Mouse (Mus musculus) kidney, embryonic 15.5 days (tissue): ENCODE measurements around the gene Rbfox1. TPM values are rescaled to one million over a fixed set of nuclear protein-coding genes. Genes with fewer than 3 reads are reported as not detected.

Source experiments
- ATAC-seq: fragments of 200-750 bp; cut with Nextera tagmentation; replicated peaks from 2 replicates; pipeline ENCODE4 v1.8.0; 2017; ENCODE audit warnings: moderate TSS enrichment; ENCODE audit not compliant: low FRiP score
- H3K27ac ChIP-seq: fragments of 300-500 bp; sonication (generic); 2 replicates; pipeline ENCODE4 v1.5.1; 2015; ENCODE audit warnings: mild to moderate bottlenecking, inconsistent platforms
- H3K27me3 ChIP-seq: fragments of 300-500 bp; sonication (generic); 2 replicates; pipeline ENCODE4 v1.6.1; 2015; ENCODE audit warnings: inconsistent platforms
- H3K36me3 ChIP-seq: fragments of 300-500 bp; sonication (generic); 2 replicates; pipeline ENCODE4 v1.6.1; 2015; ENCODE audit warnings: inconsistent platforms
- H3K4me1 ChIP-seq: fragments of 300-500 bp; sonication (generic); 2 replicates; pipeline ENCODE4 v1.6.1; 2015; ENCODE audit warnings: inconsistent platforms
- H3K4me2 ChIP-seq: fragments of 300-500 bp; sonication (generic); 2 replicates; pipeline ENCODE4 v1.6.1; 2015; ENCODE audit warnings: moderate library complexity, mild to moderate bottlenecking, inconsistent platforms
- H3K4me3 ChIP-seq: fragments of 300-500 bp; sonication (generic); replicated peaks from 2 replicates; pipeline ENCODE4 v1.5.1; 2015; ENCODE audit warnings: mild to moderate bottlenecking, inconsistent platforms
- H3K9ac ChIP-seq: fragments of 300-500 bp; sonication (generic); 2 replicates; pipeline ENCODE4 v1.6.1; 2015; ENCODE audit warnings: mild to moderate bottlenecking, inconsistent platforms
- H3K9me3 ChIP-seq: fragments of 300-500 bp; sonication (generic); replicated peaks from 2 replicates; pipeline ENCODE4 v1.6.1; 2016; ENCODE audit warnings: inconsistent platforms
- WGBS: fragments of 180-500 bp; shearing (Covaris S2); methylation state at CpG from one replicate; pipeline ENCODE4 v1.1.7; 2015; ENCODE audit warnings: mixed read lengths; 5-methylcytosine and 5-hydroxymethylcytosine counted together
- polyA plus RNA-seq: library from polyadenylated mRNA; unstranded; fragments of >200 nt; fragmentation: Nextera tagmentation; extraction: Ambion mirVana; gene quantifications from 2 replicates; pipeline ENCODE4 v1.2.1, GENCODE M21; 2015

The Rbfox1 gene
- polyA plus RNA-seq, 1 experiment from 2014 or later = 6.7 TPM

GRCm38 (mm10) chr16:7164153-7164737 is 1279.1 kb downstream of the Rbfox1 start:
- no peaks in the 10 kb centered on the region for H3K36me3 ChIP-seq
- H3K4me2 ChIP-seq = no peak overlapping the region
- no peak overlapping the region for H3K4me3 ChIP-seq
- no peaks in the 10 kb centered on the region for H3K9me3 ChIP-seq
- no peak overlapping the region for H3K27ac ChIP-seq
- H3K9ac ChIP-seq = no peak overlapping the region
- ATAC-seq = no peak
- peaks cover 6% of the 10 kb centered on the region; the same call in 1 of the 2 replicates for H3K4me1 ChIP-seq
- no peaks in the 10 kb centered on the region for H3K27me3 ChIP-seq
- 42% methylated on average over 8 of the region's 8 CpGs for WGBS

GRCm38 (mm10) chr16:7175960-7176359 is 1290.8 kb downstream of the Rbfox1 start:
- H3K36me3 ChIP-seq = no peaks in the 10 kb centered on the region
- no peak for ATAC-seq
- 94% methylated on average over 2 of the region's 2 CpGs for WGBS

GRCm38 (mm10) chr16:7187788-7188187 is 1302.6 kb downstream of the Rbfox1 start:
- Histone ChIP-seq H3K4me2 (no peak overlapping the region), H3K4me1 (no peaks in the 10 kb centered on the region), H3K9me3 (no peaks in the 10 kb centered on the region), H3K27ac (no peak overlapping the region), H3K4me3 (no peak overlapping the region), H3K27me3 (no peaks in the 10 kb centered on the region), H3K36me3 (no peaks in the 10 kb centered on the region), H3K9ac (no peak overlapping the region)
- no peak for ATAC-seq
- WGBS = 39% methylated on average over 2 of the region's 2 CpGs

More at GRCm38 (mm10) chr16:7175960-7176359, 1290.8 kb downstream of the Rbfox1 start:
- Histone ChIP-seq H3K4me2 (no peak overlapping the region), H3K27ac (no peak overlapping the region), H3K4me3 (no peak overlapping the region), H3K27me3 (no peaks in the 10 kb centered on the region), H3K9me3 (no peaks in the 10 kb centered on the region), H3K4me1 (no peaks in the 10 kb centered on the region), H3K9ac (no peak overlapping the region)

DNA sequence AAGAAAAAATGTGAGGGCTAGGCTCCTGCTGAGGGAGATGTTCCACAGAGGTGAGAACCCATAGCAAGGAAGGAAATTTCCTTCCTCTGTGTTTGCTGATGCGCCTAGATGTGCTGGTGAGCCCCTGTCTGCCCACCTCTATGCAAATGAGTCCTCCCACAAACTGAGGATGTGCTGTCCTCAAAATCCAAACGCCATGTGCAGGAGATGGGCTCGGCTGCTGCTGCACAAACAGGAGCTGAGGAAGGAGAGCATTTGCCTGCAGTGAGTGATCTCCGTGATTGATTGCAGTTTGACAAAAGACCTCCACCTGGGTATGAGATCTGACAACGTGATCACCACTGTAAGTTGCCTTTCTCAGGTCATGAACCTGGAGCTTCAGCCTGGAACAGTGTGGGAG is 1308.4 kb downstream of the Rbfox1 start:
- Histone ChIP-seq H3K36me3 (no peaks in the 10 kb centered on the region), H3K4me1 (no peaks in the 10 kb centered on the region), H3K4me3 (no peak overlapping the region), H3K9ac (no peak overlapping the region), H3K27ac (no peak overlapping the region), H3K27me3 (no peaks in the 10 kb centered on the region), H3K4me2 (no peak overlapping the region), H3K9me3 (no peaks in the 10 kb centered on the region)
- WGBS = 48% methylated on average over 5 of the region's 5 CpGs
- ATAC-seq = no peak

DNA sequence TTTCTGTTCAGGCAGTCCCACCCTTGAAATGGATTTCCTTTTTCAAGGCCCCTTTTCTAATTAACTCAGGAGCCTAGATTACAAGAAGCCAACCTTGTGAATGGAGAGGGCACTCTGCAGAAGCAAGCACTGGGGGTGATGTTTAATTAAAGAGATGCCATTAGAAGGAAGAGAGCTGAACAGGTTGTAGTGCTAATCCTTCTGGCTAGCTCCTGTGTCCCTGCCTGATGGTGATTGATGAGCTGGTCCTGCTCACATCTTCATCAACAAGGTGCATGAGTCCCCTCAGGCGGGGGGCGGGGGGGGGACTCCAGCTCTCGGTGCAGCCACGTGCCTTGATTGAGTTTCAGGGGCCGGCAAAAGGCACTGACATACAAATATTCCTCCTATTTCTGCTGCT is 1312.8 kb downstream of the Rbfox1 start:
- 86% methylated on average over 5 of the region's 5 CpGs for WGBS
- Histone ChIP-seq H3K4me2 (no peak overlapping the region), H3K36me3 (no peaks in the 10 kb centered on the region), H3K9ac (no peak overlapping the region), H3K9me3 (no peaks in the 10 kb centered on the region), H3K4me3 (no peak overlapping the region), H3K27ac (no peak overlapping the region), H3K27me3 (no peaks in the 10 kb centered on the region), H3K4me1 (no peaks in the 10 kb centered on the region)
- ATAC-seq = no peak

DNA sequence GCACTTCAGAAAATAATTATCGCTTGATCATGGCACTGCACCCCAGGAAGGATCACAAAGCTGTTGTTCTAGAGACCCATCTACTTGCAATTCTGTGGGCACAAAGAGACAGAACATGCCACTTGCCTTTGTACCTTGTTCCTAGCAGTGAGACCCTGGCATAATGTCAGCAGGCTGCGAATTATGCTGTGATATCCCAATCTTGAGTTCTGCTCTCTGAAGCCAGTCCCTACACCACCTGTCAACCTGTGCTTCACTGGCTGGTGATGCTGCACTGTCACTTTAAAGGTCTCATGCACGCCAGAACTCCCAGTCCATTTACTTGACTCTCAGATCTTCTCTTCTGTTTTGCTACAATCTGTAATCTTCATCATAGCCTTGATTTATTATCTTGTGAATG is 1315.1 kb downstream of the Rbfox1 start:
- Histone ChIP-seq H3K4me2 (no peak overlapping the region), H3K27me3 (no peaks in the 10 kb centered on the region), H3K36me3 (no peaks in the 10 kb centered on the region), H3K4me1 (no peaks in the 10 kb centered on the region), H3K9ac (no peak overlapping the region), H3K27ac (no peak overlapping the region), H3K9me3 (no peaks in the 10 kb centered on the region), H3K4me3 (no peak overlapping the region)
- WGBS = 84% methylated on average over 3 of the region's 3 CpGs
- ATAC-seq = no peak

- Histone ChIP-seq H3K4me1 (no peaks in the 10 kb centered on the region), H3K4me2 (no peak overlapping the region), H3K27me3 (no peaks in the 10 kb centered on the region), H3K27ac (no peak overlapping the region), H3K9ac (no peak overlapping the region), H3K9me3 (no peaks in the 10 kb centered on the region), H3K4me3 (no peak overlapping the region), H3K36me3 (no peaks in the 10 kb centered on the region)
- ATAC-seq = no peak
- WGBS = 69% methylated on average over 4 of the region's 4 CpGs
Observed at GRCm38 (mm10) chr16:7201816-7202215, 1316.7 kb downstream of the Rbfox1 start.

DNA sequence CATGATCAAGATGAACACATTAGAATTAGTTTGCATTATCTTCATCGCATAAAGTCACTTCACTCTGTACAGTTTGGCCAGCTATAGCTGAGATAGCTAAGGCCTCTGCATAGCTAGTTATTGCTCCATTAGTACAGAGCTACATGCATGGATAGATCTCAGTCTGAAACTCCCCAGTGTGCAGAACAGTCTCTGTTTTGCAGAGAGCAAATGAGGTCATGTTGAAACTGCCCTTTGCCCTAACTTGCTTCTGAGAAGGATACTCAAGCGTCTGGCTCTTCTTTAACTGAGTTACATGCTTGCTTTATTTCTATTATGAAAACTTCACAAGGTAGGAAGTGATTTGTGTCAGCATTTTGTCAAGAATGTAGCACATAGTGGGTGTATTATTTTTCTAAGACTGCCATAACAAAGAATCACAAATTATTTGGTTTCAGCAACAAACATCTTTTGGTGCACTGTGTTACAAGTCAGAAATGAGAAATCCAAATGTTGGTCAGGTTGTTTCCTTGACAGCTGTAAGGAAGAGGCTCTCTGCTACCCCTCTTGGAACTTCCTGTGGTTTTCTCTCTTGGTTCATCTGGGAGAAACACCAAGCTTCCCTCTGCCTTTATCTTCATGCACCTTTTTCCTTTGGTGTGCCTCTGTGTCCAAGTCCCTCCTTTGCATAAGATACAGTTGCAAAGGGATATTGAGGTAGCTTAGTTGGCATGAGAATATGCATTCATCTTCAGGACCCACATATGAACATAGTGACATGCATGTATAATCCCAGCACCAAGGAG is 1321.2 kb downstream of the Rbfox1 start:
- 59% methylated on average over 2 of the region's 2 CpGs for WGBS
- Histone ChIP-seq H3K4me2 (no peak overlapping the region), H3K36me3 (no peaks in the 10 kb centered on the region), H3K27ac (no peak overlapping the region), H3K9ac (no peak overlapping the region), H3K4me3 (no peak overlapping the region), H3K27me3 (no peaks in the 10 kb centered on the region), H3K9me3 (no peaks in the 10 kb centered on the region), H3K4me1 (no peaks in the 10 kb centered on the region)
- ATAC-seq = no peak

GRCm38 (mm10) chr16:7207599-7207998 is 1322.4 kb downstream of the Rbfox1 start:
- Histone ChIP-seq H3K9me3 (no peaks in the 10 kb centered on the region), H3K4me2 (no peak overlapping the region), H3K27me3 (no peaks in the 10 kb centered on the region), H3K36me3 (no peaks in the 10 kb centered on the region), H3K27ac (no peak overlapping the region), H3K4me1 (no peaks in the 10 kb centered on the region), H3K9ac (no peak overlapping the region), H3K4me3 (no peak overlapping the region)
- no peak for ATAC-seq
- 71% methylated on average over 2 of the region's 2 CpGs for WGBS

GRCm38 (mm10) chr16:7212756-7213155 is 1327.6 kb downstream of the Rbfox1 start:
- Histone ChIP-seq H3K27ac (no peak overlapping the region), H3K4me3 (no peak overlapping the region), H3K4me2 (no peak overlapping the region), H3K9me3 (no peaks in the 10 kb centered on the region), H3K9ac (no peak overlapping the region), H3K27me3 (no peaks in the 10 kb centered on the region), H3K4me1 (0 out of 2 replicates have a peak, but pooled peaks cover 2% of the 10 kb centered on the region), H3K36me3 (no peaks in the 10 kb centered on the region)
- 39% methylated on average over 4 of the region's 4 CpGs for WGBS
- no peak for ATAC-seq

- Histone ChIP-seq H3K4me1 (no peaks in the 10 kb centered on the region), H3K9me3 (no peaks in the 10 kb centered on the region), H3K36me3 (no peaks in the 10 kb centered on the region), H3K27me3 (no peaks in the 10 kb centered on the region), H3K27ac (no peak overlapping the region), H3K4me3 (no peak overlapping the region), H3K9ac (no peak overlapping the region), H3K4me2 (no peak overlapping the region)
- 65% methylated on average over 2 of the region's 2 CpGs for WGBS
- ATAC-seq = no peak
Observed at GRCm38 (mm10) chr16:7223265-7223664, 1338.1 kb downstream of the Rbfox1 start.

GRCm38 (mm10) chr16:7226000-7226399 is 1340.8 kb downstream of the Rbfox1 start:
- no peak overlapping the region for H3K9ac ChIP-seq
- 89% methylated on average over 3 of the region's 3 CpGs for WGBS
- no peaks in the 10 kb centered on the region for H3K27me3 ChIP-seq
- no peaks in the 10 kb centered on the region for H3K4me1 ChIP-seq
- H3K4me3 ChIP-seq = no peak overlapping the region
- ATAC-seq = no peak
- no peaks in the 10 kb centered on the region for H3K9me3 ChIP-seq
- H3K36me3 ChIP-seq = no peaks in the 10 kb centered on the region
- no peak overlapping the region for H3K27ac ChIP-seq
- no peak overlapping the region for H3K4me2 ChIP-seq
